Mouse (Mus musculus): Measurements from ENCODE around the gene Mypop. TPM values are rescaled to one million over a fixed set of nuclear protein-coding genes. Genes with fewer than 3 reads are reported as not detected.

Gene Mypop
- polyA plus RNA-seq (2012) = 0.02 TPM in 1 of 2 replicates, not detected in the other

DNA sequence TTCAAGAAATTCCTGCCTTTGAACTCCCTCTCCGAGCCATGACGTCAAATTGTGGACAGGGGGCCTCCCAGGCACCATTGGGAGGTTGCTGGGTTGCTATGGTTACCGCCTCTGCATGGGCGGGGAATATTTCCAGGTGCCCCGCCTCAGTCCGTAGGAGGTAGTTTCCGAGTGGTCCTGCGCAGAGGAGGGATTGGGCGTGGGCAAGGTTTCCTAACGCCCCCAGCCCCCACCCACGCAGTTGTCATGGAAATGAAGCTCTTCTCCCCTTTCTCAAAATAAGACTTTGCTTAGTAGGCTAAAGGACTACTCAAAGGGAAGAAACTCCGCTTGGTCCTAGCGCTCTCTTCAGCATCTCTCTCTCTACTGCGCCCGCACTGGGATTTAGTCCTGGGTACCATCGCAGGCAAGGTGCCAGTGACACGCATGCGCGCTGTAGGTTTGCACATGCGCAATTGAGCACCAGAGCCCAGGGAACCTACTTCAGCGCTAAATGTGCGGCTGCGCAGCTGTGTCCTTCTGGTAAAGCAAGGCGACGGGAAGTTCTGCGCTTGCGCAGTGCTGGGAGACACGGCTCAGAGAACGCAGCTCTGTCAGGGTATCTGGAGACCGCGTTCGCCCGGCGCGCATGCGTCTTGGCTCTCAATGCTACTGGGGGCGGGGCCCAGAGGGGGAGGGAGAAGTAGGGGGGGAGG lies at the start of gene Mypop:
Gene Mypop, plus strand, starts transcription at position 645 of the 695 bp plus-strand sequence.
- peaks cover 68% of the 10 kb centered on the region for H3K27me3 ChIP-seq (ENCODE audit: control insufficient read depth)
- TF ChIP-seq GATA1 (IDR thresholded peaks at IDR 0.05; ENCODE audit: low read length) = no peak
- TF ChIP-seq TAL1 (IDR thresholded peaks at IDR 0.05; ENCODE audit: low read length) = no peak

DNA sequence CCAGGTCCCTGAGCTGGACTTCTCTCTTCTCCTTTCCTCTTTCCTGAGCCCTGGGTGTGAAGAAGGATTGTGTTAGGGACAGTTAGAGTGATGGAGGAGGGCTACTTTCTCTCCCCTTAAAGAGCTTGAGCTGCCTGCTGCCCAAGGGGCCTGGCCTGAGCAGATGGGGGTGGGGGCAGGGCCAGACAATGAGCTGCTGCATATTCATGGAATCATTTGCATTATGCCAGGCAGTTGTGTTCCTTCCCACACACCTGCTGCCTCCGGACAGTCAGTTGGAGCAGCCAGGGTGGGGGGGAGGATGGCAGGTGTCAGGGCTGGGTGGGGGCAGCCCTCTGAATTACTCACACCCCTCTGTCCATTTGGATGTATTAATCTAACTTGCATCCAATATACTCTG lies 48.7 kb upstream of the Mypop start:
- Histone ChIP-seq H3K36me3 (ENCODE audit: control insufficient read depth) (no peaks in the 10 kb centered on the region), H3K9me3 (ENCODE audit: control insufficient read depth, low read length) (no peaks in the 10 kb centered on the region), H3K4me1 (ENCODE audit: control insufficient read depth) (no peaks in the 10 kb centered on the region), H3K27me3 (ENCODE audit: control insufficient read depth) (no peaks in the 10 kb centered on the region), H3K4me3 (replicated peaks) (no peak overlapping the region)
- no peak for TF ChIP-seq TAL1 (IDR thresholded peaks at IDR 0.05; ENCODE audit: low read length)
- no peak for TF ChIP-seq GATA1 (IDR thresholded peaks at IDR 0.05; ENCODE audit: low read length)

More for the DNA sequence above, at the start of gene Mypop:
- Histone ChIP-seq H3K4me1 (ENCODE audit: control insufficient read depth) (peaks cover 24% of the 10 kb centered on the region), H3K9me3 (ENCODE audit: control insufficient read depth, low read length) (peaks cover 4% of the 10 kb centered on the region; the same call in 1 of the 2 replicates), H3K36me3 (ENCODE audit: control insufficient read depth) (peaks cover 4% of the 10 kb centered on the region; the same call in 1 of the 2 replicates), H3K4me3 (replicated peaks) (peak within 1 kb of the TSS; percentile 54)

DNA sequence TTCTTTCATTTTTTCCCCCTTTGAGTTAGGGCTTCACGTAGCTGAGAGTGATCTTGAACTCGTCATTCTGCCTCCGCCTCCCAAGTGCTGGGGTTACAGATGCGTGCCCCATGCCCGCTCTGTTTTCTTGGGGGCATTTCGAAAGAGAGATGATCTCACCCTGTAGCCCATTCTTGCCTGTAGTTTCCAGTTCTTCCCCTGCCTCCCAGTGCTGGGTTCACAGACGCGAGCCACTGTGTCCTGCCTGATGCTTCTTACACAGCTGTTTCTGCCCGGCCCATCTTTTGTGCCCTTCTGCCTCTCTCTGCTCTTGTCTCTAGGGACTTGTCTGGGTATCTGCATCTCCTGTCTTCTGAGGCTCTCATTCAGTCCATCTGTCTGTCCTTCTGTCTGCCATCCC lies 48.2 kb upstream of the Mypop start:
- Histone ChIP-seq H3K4me1 (ENCODE audit: control insufficient read depth) (no peaks in the 10 kb centered on the region), H3K4me3 (replicated peaks) (no peak overlapping the region), H3K36me3 (ENCODE audit: control insufficient read depth) (no peaks in the 10 kb centered on the region), H3K9me3 (ENCODE audit: control insufficient read depth, low read length) (no peaks in the 10 kb centered on the region), H3K27me3 (ENCODE audit: control insufficient read depth) (no peaks in the 10 kb centered on the region)
- TF ChIP-seq TAL1 (IDR thresholded peaks at IDR 0.05; ENCODE audit: low read length) = no peak
- TF ChIP-seq GATA1 (IDR thresholded peaks at IDR 0.05; ENCODE audit: low read length) = no peak

DNA sequence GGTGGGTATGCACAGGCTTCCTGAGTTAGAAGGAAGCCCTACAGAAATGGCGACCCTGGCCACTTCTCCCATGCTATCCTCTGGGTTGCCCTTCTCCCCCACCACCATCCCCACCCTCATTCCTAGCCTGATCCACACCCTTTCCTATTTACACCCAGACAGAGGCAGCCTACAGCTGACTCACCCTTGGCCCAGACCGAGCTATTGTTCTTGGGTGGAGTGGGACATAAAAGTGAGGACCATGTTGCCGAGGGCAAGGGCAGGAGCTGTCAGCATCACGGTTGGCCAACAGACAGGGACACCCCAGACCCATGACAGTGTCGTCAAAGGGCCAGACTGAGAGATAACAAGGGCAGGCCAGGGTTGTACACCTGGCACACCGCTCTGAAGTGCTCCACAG lies 42.9 kb upstream of the Mypop start:
- Histone ChIP-seq H3K27me3 (ENCODE audit: control insufficient read depth) (0 out of 2 replicates have a peak, but pooled peaks cover 3% of the 10 kb centered on the region), H3K9me3 (ENCODE audit: control insufficient read depth, low read length) (no peaks in the 10 kb centered on the region), H3K4me1 (ENCODE audit: control insufficient read depth) (no peaks in the 10 kb centered on the region), H3K4me3 (replicated peaks) (no peak overlapping the region), H3K36me3 (ENCODE audit: control insufficient read depth) (no peaks in the 10 kb centered on the region)
- TF ChIP-seq TAL1 (IDR thresholded peaks at IDR 0.05; ENCODE audit: low read length) (no peak), GATA1 (IDR thresholded peaks at IDR 0.05; ENCODE audit: low read length) (no peak)

DNA sequence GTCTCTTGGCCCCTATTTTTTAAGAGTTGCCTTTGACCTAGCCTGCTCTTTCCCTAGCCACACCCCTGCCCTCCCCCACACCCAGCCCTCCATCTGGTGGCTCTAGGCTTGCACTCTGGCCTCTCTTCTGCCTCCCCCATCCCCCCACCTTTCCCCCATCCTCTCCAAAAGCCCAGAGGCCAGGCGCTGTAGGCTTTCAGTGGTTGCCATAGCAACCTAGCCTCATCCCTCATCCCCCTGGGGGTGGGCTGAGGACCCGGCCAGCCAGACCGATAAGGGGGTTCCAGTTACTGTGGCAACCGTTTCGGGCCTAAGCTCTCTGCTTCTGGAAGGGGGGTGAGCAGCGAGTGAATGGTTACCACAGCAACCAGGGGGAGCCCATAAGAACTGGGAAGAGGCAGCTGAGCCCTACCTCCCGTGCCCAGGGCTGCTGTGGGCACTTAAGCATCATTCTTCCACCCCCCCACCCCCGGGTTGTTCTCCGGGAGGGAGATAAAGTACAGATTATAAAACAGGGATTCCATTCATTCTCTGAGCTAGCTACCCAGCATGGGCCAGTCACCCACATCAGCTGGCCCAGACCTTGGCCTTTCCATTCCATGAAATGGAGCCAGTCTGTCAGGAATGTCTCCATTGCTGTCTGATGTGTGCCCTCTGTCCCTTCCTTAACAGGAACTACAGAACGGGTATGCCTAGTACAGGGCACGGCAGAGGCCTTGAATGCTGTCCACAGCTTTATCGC lies 41.1 kb upstream of the Mypop start:
- Histone ChIP-seq H3K36me3 (ENCODE audit: control insufficient read depth) (no peaks in the 10 kb centered on the region), H3K27me3 (ENCODE audit: control insufficient read depth) (peaks cover 7% of the 10 kb centered on the region), H3K4me1 (ENCODE audit: control insufficient read depth) (no peaks in the 10 kb centered on the region), H3K9me3 (ENCODE audit: control insufficient read depth, low read length) (no peaks in the 10 kb centered on the region), H3K4me3 (replicated peaks) (no peak overlapping the region)
- no peak for TF ChIP-seq GATA1 (IDR thresholded peaks at IDR 0.05; ENCODE audit: low read length)
- TF ChIP-seq TAL1 (IDR thresholded peaks at IDR 0.05; ENCODE audit: low read length) = no peak

DNA sequence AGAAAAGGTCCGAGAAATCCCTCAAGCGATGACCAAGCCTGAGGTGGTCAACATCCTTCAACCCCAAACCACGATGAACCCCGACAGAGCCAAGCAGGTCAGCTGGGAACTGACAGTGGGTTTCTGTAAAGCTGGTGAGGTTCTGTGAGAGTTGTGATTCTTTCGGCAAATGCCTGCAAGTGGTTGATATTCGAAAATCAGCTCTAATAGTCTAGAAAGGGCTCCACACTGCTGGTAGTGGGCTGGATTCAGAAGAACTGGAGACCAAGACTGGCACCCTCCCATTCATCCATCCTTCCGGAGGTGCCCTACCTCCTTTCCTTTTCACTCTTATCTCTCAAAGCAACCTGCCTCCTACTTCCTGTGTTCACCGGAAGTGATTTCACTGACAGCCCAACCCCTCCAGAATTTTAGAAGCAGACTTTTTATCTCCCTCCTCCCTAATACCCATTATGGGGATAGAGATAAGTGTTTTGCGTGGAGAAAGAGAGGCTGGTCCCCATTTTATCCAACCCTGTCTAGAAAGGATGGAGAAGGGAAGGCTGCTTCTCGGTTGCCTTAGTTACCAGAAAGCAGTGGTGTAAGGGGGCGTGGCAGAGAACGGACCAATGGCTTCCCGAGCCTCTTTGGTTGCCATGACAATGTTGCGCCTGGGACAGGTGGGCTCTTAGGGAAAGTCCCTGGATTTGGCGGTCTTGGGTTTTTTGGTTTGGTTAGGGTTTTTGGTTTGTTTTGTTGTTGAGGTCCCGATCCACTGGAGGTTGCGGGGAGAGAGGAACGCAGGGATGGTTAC lies 40.3 kb upstream of the Mypop start:
- H3K4me3 ChIP-seq (replicated peaks) = no peak overlapping the region
- no peaks in the 10 kb centered on the region for H3K9me3 ChIP-seq (ENCODE audit: control insufficient read depth, low read length)
- TF ChIP-seq TAL1 (IDR thresholded peaks at IDR 0.05; ENCODE audit: low read length) (no peak), GATA1 (IDR thresholded peaks at IDR 0.05; ENCODE audit: low read length) (no peak)
- H3K4me1 ChIP-seq (ENCODE audit: control insufficient read depth) = no peaks in the 10 kb centered on the region
- peaks cover 11% of the 10 kb centered on the region for H3K27me3 ChIP-seq (ENCODE audit: control insufficient read depth)
- H3K36me3 ChIP-seq (ENCODE audit: control insufficient read depth) = no peaks in the 10 kb centered on the region

DNA sequence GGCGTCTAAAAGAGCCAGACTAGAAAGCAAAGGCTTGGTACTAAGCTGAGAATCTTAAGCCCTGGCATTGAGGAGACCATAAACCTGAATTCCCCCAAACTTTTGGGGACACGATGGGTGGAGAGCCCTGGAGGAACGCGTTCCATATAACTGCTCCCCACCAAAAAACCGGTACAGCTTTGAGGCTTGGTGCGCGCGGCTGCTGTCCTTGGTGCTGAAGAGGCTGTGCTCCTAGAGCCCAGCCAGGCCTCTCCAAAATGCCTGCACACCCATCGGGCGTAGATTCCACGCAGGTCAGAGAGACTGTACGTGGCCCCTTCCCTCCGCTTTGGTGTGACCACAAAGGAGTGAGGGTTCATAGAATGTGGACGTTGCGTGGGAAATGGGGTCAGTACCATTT lies 39.6 kb upstream of the Mypop start:
- H3K4me1 ChIP-seq (ENCODE audit: control insufficient read depth) = no peaks in the 10 kb centered on the region
- H3K9me3 ChIP-seq (ENCODE audit: control insufficient read depth, low read length) = no peaks in the 10 kb centered on the region
- H3K4me3 ChIP-seq (replicated peaks) = no peak overlapping the region
- TF ChIP-seq GATA1 (IDR thresholded peaks at IDR 0.05; ENCODE audit: low read length) = no peak
- no peak for TF ChIP-seq TAL1 (IDR thresholded peaks at IDR 0.05; ENCODE audit: low read length)
- no peaks in the 10 kb centered on the region for H3K36me3 ChIP-seq (ENCODE audit: control insufficient read depth)
- peaks cover 18% of the 10 kb centered on the region for H3K27me3 ChIP-seq (ENCODE audit: control insufficient read depth)

DNA sequence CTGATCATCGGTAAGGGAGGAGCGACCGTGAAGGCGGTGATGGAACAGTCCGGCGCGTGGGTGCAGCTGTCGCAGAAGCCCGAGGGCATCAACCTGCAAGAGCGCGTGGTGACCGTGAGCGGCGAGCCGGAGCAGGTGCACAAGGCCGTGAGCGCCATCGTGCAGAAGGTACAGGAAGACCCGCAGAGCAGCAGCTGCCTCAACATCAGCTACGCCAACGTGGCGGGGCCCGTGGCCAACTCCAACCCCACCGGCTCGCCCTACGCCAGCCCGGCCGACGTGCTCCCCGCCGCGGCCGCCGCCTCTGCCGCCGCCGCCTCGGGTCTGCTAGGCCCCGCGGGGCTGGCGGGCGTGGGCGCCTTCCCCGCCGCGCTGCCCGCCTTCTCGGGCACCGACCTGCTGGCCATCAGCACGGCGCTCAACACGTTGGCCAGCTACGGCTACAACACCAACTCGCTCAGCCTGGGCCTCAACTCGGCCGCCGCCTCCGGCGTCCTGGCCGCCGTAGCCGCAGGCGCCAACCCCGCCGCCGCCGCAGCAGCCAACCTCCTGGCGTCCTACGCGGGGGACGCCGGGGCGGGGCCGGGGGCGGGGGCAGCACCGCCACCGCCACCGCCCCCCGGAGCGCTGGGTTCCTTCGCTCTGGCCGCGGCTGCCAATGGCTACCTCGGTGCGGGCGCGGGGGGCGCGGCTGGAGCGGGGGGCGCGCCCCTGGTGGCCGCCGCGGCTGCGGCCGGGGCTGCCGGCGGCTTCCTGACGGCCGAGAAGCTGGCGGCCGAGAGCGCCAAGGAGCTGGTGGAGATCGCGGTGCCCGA lies 33.3 kb upstream of the Mypop start:
- peak overlapping the region; percentile 42 for H3K4me3 ChIP-seq (replicated peaks)
- peaks cover 79% of the 10 kb centered on the region for H3K27me3 ChIP-seq (ENCODE audit: control insufficient read depth)
- no peaks in the 10 kb centered on the region; the same call in 1 of the 2 replicates for H3K4me1 ChIP-seq (ENCODE audit: control insufficient read depth)
- TF ChIP-seq GATA1 (IDR thresholded peaks at IDR 0.05; ENCODE audit: low read length) (no peak), TAL1 (IDR thresholded peaks at IDR 0.05; ENCODE audit: low read length) (no peak)
- no peaks in the 10 kb centered on the region for H3K36me3 ChIP-seq (ENCODE audit: control insufficient read depth)
- H3K9me3 ChIP-seq (ENCODE audit: control insufficient read depth, low read length) = peaks cover 7% of the 10 kb centered on the region; the same call in 1 of the 2 replicates

Data from erythroblast, embryonic 14.5 days (primary cell).